Mouse (Mus musculus): ENCODE measurements around the gene Usp20.

The Usp20 gene

GRCm38 (mm10) chr2:31069506-31069905 lies 87.4 kb downstream of the Usp20 start:
- no peak for DNase-seq (ENCODE audit: low read depth, low spot score)
